Mouse (Mus musculus) megakaryocyte, embryonic 14.5 days (primary cell): ENCODE data around the gene Mgst3.

Experiments
- FLI1 ChIP-seq: IDR thresholded peaks from 2 replicates; pipeline ENCODE4 v1.6.1; 2012; ENCODE audit warnings: low read length, inconsistent platforms, mixed read lengths
- GATA1 ChIP-seq: IDR thresholded peaks from 3 replicates; pipeline ENCODE4 v1.6.1; 2012; ENCODE audit warnings: mixed read lengths, low read length, inconsistent platforms, borderline replicate concordance

DNA sequence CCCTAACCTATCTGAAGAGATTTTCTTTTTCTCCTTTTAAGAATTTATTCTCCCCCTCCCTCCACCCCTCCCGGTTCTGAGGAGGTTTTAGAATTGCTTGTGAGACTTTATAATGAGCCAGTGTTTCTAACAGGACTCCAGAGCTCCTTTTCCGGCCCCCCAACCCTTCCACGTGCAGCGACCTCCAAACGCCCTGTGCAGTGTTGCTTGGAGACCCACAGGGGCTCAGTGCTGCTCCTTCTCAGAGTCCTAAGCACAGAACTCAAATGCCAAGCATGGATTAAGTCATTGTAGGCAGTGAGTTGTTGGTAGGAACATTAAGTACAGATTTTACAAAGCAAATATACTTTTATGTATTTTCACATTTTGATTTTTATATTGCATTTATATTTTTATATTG, 30.3 kb downstream of the Mgst3 start:
- TF ChIP-seq GATA1 (no peak), FLI1 (no peak)
